Mouse (Mus musculus) spleen, adult 2 months (tissue): ENCODE data around the gene Prss57. TPM values are rescaled to one million over a fixed set of nuclear protein-coding genes. Genes with fewer than 3 reads are reported as not detected.

ENCODE experiments used
- DNase-seq, 2 experiments: peaks; one replicate each; pipeline versions ENCODE4 v3.0.0 to v3.0.0-alpha.2; 2012 to 2021; ENCODE audit warnings: low spot score in 2 of 2, low read depth in 1 of 2
- H3K27ac ChIP-seq: fragments of 200-500 bp; 2 replicates; pipeline ENCODE4 v1.5.1; 2012; ENCODE audit warnings: low read length, inconsistent platforms; ENCODE audit not compliant: insufficient read depth
- H3K27me3 ChIP-seq: fragments of 200-500 bp; 2 replicates; pipeline ENCODE4 v1.6.1; 2012; ENCODE audit warnings: mild to moderate bottlenecking, moderate library complexity, low read length, inconsistent platforms; ENCODE audit not compliant: control insufficient read depth, insufficient read depth
- H3K36me3 ChIP-seq: fragments of 200-500 bp; 2 replicates; pipeline ENCODE4 v1.6.1; 2012; ENCODE audit warnings: mild to moderate bottlenecking, low read length, inconsistent platforms; ENCODE audit not compliant: control insufficient read depth, insufficient read depth
- H3K4me1 ChIP-seq: fragments of 200-500 bp; 2 replicates; pipeline ENCODE4 v1.6.1; 2011; ENCODE audit warnings: inconsistent platforms; ENCODE audit not compliant: control insufficient read depth, insufficient read depth, insufficient read length
- H3K4me3 ChIP-seq: fragments of 200-500 bp; 2 replicates; pipeline ENCODE4 v1.5.1; 2011; ENCODE audit warnings: mild to moderate bottlenecking, inconsistent platforms; ENCODE audit not compliant: insufficient read depth, insufficient read length; ENCODE audit errors: extremely low read depth
- CTCF ChIP-seq: fragments of 200-500 bp; IDR thresholded peaks from 2 replicates; pipeline ENCODE4 v1.5.1; 2011; ENCODE audit warnings: mild to moderate bottlenecking, inconsistent platforms; ENCODE audit not compliant: insufficient read depth, insufficient read length, insufficient replicate concordance; ENCODE audit errors: extremely low read depth
- POLR2A ChIP-seq: fragments of 200-500 bp; IDR thresholded peaks from 2 replicates; pipeline ENCODE4 v1.6.1; 2011; ENCODE audit warnings: low read depth, low read length, inconsistent platforms
- WGBS: fragments of 180-500 bp; shearing (Covaris S2); methylation state at CpG from one replicate; pipeline ENCODE4 v1.1.7; 2018; 5-methylcytosine and 5-hydroxymethylcytosine counted together
- polyA plus RNA-seq: library from polyadenylated mRNA; depleted of rRNA; stranded (reverse); fragments of >200 nt; gene quantifications from 2 replicates; pipeline ENCODE4 v1.2.3, GENCODE M21; 2012

Gene Prss57
- polyA plus RNA-seq, 1 experiment = 1.6 TPM

- no peak overlapping the region for H3K4me3 ChIP-seq
- TF ChIP-seq POLR2A = no peak
- no peak for TF ChIP-seq CTCF
- H3K4me1 ChIP-seq = no peaks in the 10 kb centered on the region; the same call in 1 of the 2 replicates
- H3K27ac ChIP-seq = no peak overlapping the region
- 56% methylated on average over 3 of the region's 3 CpGs for WGBS
- H3K36me3 ChIP-seq = no peaks in the 10 kb centered on the region
- no peak for DNase-seq
- H3K27me3 ChIP-seq = no peaks in the 10 kb centered on the region
Measured at GRCm38 (mm10) chr10:79831583-79831982, 40.8 kb upstream of the Prss57 start.

- TF ChIP-seq POLR2A = no peak
- TF ChIP-seq CTCF = no peak
- H3K36me3 ChIP-seq = no peaks in the 10 kb centered on the region
- no peak for DNase-seq
- no peak overlapping the region for H3K4me3 ChIP-seq
- no peak overlapping the region for H3K27ac ChIP-seq
- no peaks in the 10 kb centered on the region for H3K4me1 ChIP-seq
- no peaks in the 10 kb centered on the region for H3K27me3 ChIP-seq
- WGBS = 42% methylated on average over 6 of the region's 6 CpGs
Measured at GRCm38 (mm10) chr10:79824413-79824812, 33.7 kb upstream of the Prss57 start.

- Histone ChIP-seq H3K27ac (no peak overlapping the region), H3K4me3 (no peak overlapping the region), H3K27me3 (no peaks in the 10 kb centered on the region), H3K4me1 (no peaks in the 10 kb centered on the region), H3K36me3 (no peaks in the 10 kb centered on the region)
- 55% methylated on average over 6 of the region's 6 CpGs for WGBS
- no peak for DNase-seq
- TF ChIP-seq POLR2A (no peak), CTCF (no peak)
Measured at GRCm38 (mm10) chr10:79823011-79823410, 32.2 kb upstream of the Prss57 start.

- H3K4me1 ChIP-seq = no peaks in the 10 kb centered on the region
- no peaks in the 10 kb centered on the region for H3K27me3 ChIP-seq
- no peak for DNase-seq
- H3K27ac ChIP-seq = no peak overlapping the region
- H3K4me3 ChIP-seq = no peak overlapping the region
- 85% methylated on average over 17 of the region's 17 CpGs for WGBS
- no peaks in the 10 kb centered on the region for H3K36me3 ChIP-seq
- no peak for TF ChIP-seq POLR2A
- no peak for TF ChIP-seq CTCF
Measured at GRCm38 (mm10) chr10:79822372-79822771, 31.6 kb upstream of the Prss57 start.

- Histone ChIP-seq H3K27ac (no peak overlapping the region), H3K36me3 (no peaks in the 10 kb centered on the region), H3K27me3 (no peaks in the 10 kb centered on the region), H3K4me1 (no peaks in the 10 kb centered on the region), H3K4me3 (no peak overlapping the region)
- WGBS = 92% methylated on average over 12 of the region's 12 CpGs
- no peak for DNase-seq
- TF ChIP-seq POLR2A (no peak), CTCF (no peak)
Measured at GRCm38 (mm10) chr10:79821731-79822130, 31.0 kb upstream of the Prss57 start.

GRCm38 (mm10) chr10:79820782-79821181 lies 30.0 kb upstream of the Prss57 start, which contains the start of gene Misp:
TSS of gene Misp (plus strand) at chr10:79820989.
- no peak within 1 kb of the TSS for H3K27ac ChIP-seq

GRCm38 (mm10) chr10:79820277-79820676 lies 29.5 kb upstream of the Prss57 start:
- Histone ChIP-seq H3K4me1 (no peaks in the 10 kb centered on the region), H3K27me3 (no peaks in the 10 kb centered on the region), H3K4me3 (no peak overlapping the region), H3K27ac (no peak overlapping the region), H3K36me3 (no peaks in the 10 kb centered on the region)
- DNase-seq = no peak
- no peak for TF ChIP-seq POLR2A
- no peak for TF ChIP-seq CTCF
- WGBS = 81% methylated on average over 8 of the region's 8 CpGs

More at GRCm38 (mm10) chr10:79820782-79821181, 30.0 kb upstream of the Prss57 start, which contains the start of gene Misp:
- WGBS = 83% methylated on average over 11 of the region's 11 CpGs
- TF ChIP-seq POLR2A (no peak), CTCF (no peak)
- Histone ChIP-seq H3K4me1 (no peaks in the 10 kb centered on the region), H3K4me3 (no peak within 1 kb of the TSS), H3K36me3 (no peaks in the 10 kb centered on the region), H3K27me3 (no peaks in the 10 kb centered on the region)
- no peak for DNase-seq

GRCm38 (mm10) chr10:79819606-79820005 lies 28.8 kb upstream of the Prss57 start:
- Histone ChIP-seq H3K36me3 (no peaks in the 10 kb centered on the region), H3K4me1 (no peaks in the 10 kb centered on the region), H3K27me3 (no peaks in the 10 kb centered on the region), H3K4me3 (no peak overlapping the region), H3K27ac (no peak overlapping the region)
- TF ChIP-seq CTCF (no peak), POLR2A (no peak)
- no peak for DNase-seq
- 90% methylated on average over 17 of the region's 17 CpGs for WGBS
